Mouse (Mus musculus): ENCODE results near the gene Szrd1. TPM values are rescaled to one million over a fixed set of nuclear protein-coding genes. Genes with fewer than 3 reads are reported as not detected.

Gene Szrd1
- 8.2 and 8.6 TPM in 2 replicates for polyA plus RNA-seq (2012; rRNA removed)

- H3K4me1 ChIP-seq (ENCODE audit: control insufficient read depth, insufficient read depth, low read length): peaks cover 4% of the 10 kb centered on the region; the same call in 1 of the 2 replicates
- H3K27ac ChIP-seq (ENCODE audit: control insufficient read depth, insufficient read depth, low read depth, low read length): peak within 1 kb of the TSS; percentile 91
- peak within 1 kb of the TSS; percentile 91 for H3K4me3 ChIP-seq (ENCODE audit: control insufficient read depth, low read depth, low read length)
- TF ChIP-seq POLR2A (IDR thresholded peaks at IDR 0.05; ENCODE audit: control insufficient read depth, low read depth, low read length): peak; percentile 96
- TF ChIP-seq CTCF (IDR thresholded peaks at IDR 0.05; ENCODE audit: control insufficient read depth, insufficient read depth, insufficient replicate concordance, low read depth, low read length): no peak
- H3K27me3 ChIP-seq (ENCODE audit: control insufficient read depth, insufficient read depth, low read length): no peaks in the 10 kb centered on the region
- no peaks in the 10 kb centered on the region; the same call in 1 of the 2 replicates for H3K36me3 ChIP-seq (ENCODE audit: control insufficient read depth, insufficient read depth, low read length)
Observed at GRCm38 (mm10) chr4:141139116-141139970, at the start of gene Szrd1. Gene Szrd1, minus strand, starts transcription at chr4:141139775.

- no peaks in the 10 kb centered on the region for H3K4me1 ChIP-seq (ENCODE audit: control insufficient read depth, insufficient read depth, low read length)
- H3K4me3 ChIP-seq (ENCODE audit: control insufficient read depth, low read depth, low read length): no peak overlapping the region
- H3K27me3 ChIP-seq (ENCODE audit: control insufficient read depth, insufficient read depth, low read length): no peaks in the 10 kb centered on the region
- H3K27ac ChIP-seq (ENCODE audit: control insufficient read depth, insufficient read depth, low read depth, low read length): no peak overlapping the region
- no peak for TF ChIP-seq CTCF (IDR thresholded peaks at IDR 0.05; ENCODE audit: control insufficient read depth, insufficient read depth, insufficient replicate concordance, low read depth, low read length)
- no peak for TF ChIP-seq POLR2A (IDR thresholded peaks at IDR 0.05; ENCODE audit: control insufficient read depth, low read depth, low read length)
- no peaks in the 10 kb centered on the region for H3K36me3 ChIP-seq (ENCODE audit: control insufficient read depth, insufficient read depth, low read length)
Observed at GRCm38 (mm10) chr4:141186923-141187836, 47.6 kb upstream of the Szrd1 start.

GRCm38 (mm10) chr4:141184426-141184825 is 44.9 kb upstream of the Szrd1 start:
- Histone ChIP-seq H3K4me1 (ENCODE audit: control insufficient read depth, insufficient read depth, low read length) (no peaks in the 10 kb centered on the region), H3K27me3 (ENCODE audit: control insufficient read depth, insufficient read depth, low read length) (no peaks in the 10 kb centered on the region), H3K27ac (ENCODE audit: control insufficient read depth, insufficient read depth, low read depth, low read length) (no peak overlapping the region), H3K4me3 (ENCODE audit: control insufficient read depth, low read depth, low read length) (no peak overlapping the region), H3K36me3 (ENCODE audit: control insufficient read depth, insufficient read depth, low read length) (no peaks in the 10 kb centered on the region; the same call in 1 of the 2 replicates)
- TF ChIP-seq CTCF (IDR thresholded peaks at IDR 0.05; ENCODE audit: control insufficient read depth, insufficient read depth, insufficient replicate concordance, low read depth, low read length): no peak
- TF ChIP-seq POLR2A (IDR thresholded peaks at IDR 0.05; ENCODE audit: control insufficient read depth, low read depth, low read length): no peak

GRCm38 (mm10) chr4:141183932-141184331 is 44.4 kb upstream of the Szrd1 start:
- no peaks in the 10 kb centered on the region for H3K27me3 ChIP-seq (ENCODE audit: control insufficient read depth, insufficient read depth, low read length)
- H3K4me1 ChIP-seq (ENCODE audit: control insufficient read depth, insufficient read depth, low read length): no peaks in the 10 kb centered on the region
- H3K27ac ChIP-seq (ENCODE audit: control insufficient read depth, insufficient read depth, low read depth, low read length): no peak overlapping the region
- no peaks in the 10 kb centered on the region; the same call in 1 of the 2 replicates for H3K36me3 ChIP-seq (ENCODE audit: control insufficient read depth, insufficient read depth, low read length)
- TF ChIP-seq POLR2A (IDR thresholded peaks at IDR 0.05; ENCODE audit: control insufficient read depth, low read depth, low read length): no peak
- TF ChIP-seq CTCF (IDR thresholded peaks at IDR 0.05; ENCODE audit: control insufficient read depth, insufficient read depth, insufficient replicate concordance, low read depth, low read length): no peak
- no peak overlapping the region for H3K4me3 ChIP-seq (ENCODE audit: control insufficient read depth, low read depth, low read length)

GRCm38 (mm10) chr4:141181981-141182380 is 42.4 kb upstream of the Szrd1 start:
- H3K36me3 ChIP-seq (ENCODE audit: control insufficient read depth, insufficient read depth, low read length): no peaks in the 10 kb centered on the region; the same call in 1 of the 2 replicates
- H3K27ac ChIP-seq (ENCODE audit: control insufficient read depth, insufficient read depth, low read depth, low read length): no peak overlapping the region
- H3K4me1 ChIP-seq (ENCODE audit: control insufficient read depth, insufficient read depth, low read length): no peaks in the 10 kb centered on the region
- no peaks in the 10 kb centered on the region for H3K27me3 ChIP-seq (ENCODE audit: control insufficient read depth, insufficient read depth, low read length)
- TF ChIP-seq CTCF (IDR thresholded peaks at IDR 0.05; ENCODE audit: control insufficient read depth, insufficient read depth, insufficient replicate concordance, low read depth, low read length): no peak
- no peak for TF ChIP-seq POLR2A (IDR thresholded peaks at IDR 0.05; ENCODE audit: control insufficient read depth, low read depth, low read length)
- no peak overlapping the region for H3K4me3 ChIP-seq (ENCODE audit: control insufficient read depth, low read depth, low read length)

- no peaks in the 10 kb centered on the region for H3K27me3 ChIP-seq (ENCODE audit: control insufficient read depth, insufficient read depth, low read length)
- no peak for TF ChIP-seq POLR2A (IDR thresholded peaks at IDR 0.05; ENCODE audit: control insufficient read depth, low read depth, low read length)
- TF ChIP-seq CTCF (IDR thresholded peaks at IDR 0.05; ENCODE audit: control insufficient read depth, insufficient read depth, insufficient replicate concordance, low read depth, low read length): no peak
- no peak overlapping the region for H3K27ac ChIP-seq (ENCODE audit: control insufficient read depth, insufficient read depth, low read depth, low read length)
- no peak overlapping the region for H3K4me3 ChIP-seq (ENCODE audit: control insufficient read depth, low read depth, low read length)
- H3K36me3 ChIP-seq (ENCODE audit: control insufficient read depth, insufficient read depth, low read length): no peaks in the 10 kb centered on the region; the same call in 1 of the 2 replicates
- H3K4me1 ChIP-seq (ENCODE audit: control insufficient read depth, insufficient read depth, low read length): peaks cover 2% of the 10 kb centered on the region; the same call in 1 of the 2 replicates
Observed at GRCm38 (mm10) chr4:141180831-141181230, 41.3 kb upstream of the Szrd1 start.
